Mouse (Mus musculus): ENCODE data around the gene St3gal6. TPM values are rescaled to one million over a fixed set of nuclear protein-coding genes. Genes with fewer than 3 reads are reported as not detected.
"Not testable (repeated sequence)": the region's sequence is repeated elsewhere in the genome, so short reads cannot be mapped to it uniquely, and the experiment has no call there.

Gene St3gal6
- polyA plus RNA-seq, 1 experiment from 2014 or later: 6.4 TPM

- Histone ChIP-seq H3K4me3 (ENCODE audit: low read depth, low read length) (no peak overlapping the region), H3K27ac (ENCODE audit: low read depth, low read length) (no peak overlapping the region), H3K4me2 (ENCODE audit: low read depth) (no peak overlapping the region), H3K36me3 (ENCODE audit: control insufficient read depth, insufficient read depth, low read length) (peaks cover 5% of the 10 kb centered on the region), H3K9me3 (ENCODE audit: control insufficient read depth, low read length) (no peaks in the 10 kb centered on the region), H3K4me1 (ENCODE audit: control insufficient read depth, insufficient read depth, low read length) (no peaks in the 10 kb centered on the region), H3K27me3 (ENCODE audit: control insufficient read depth, insufficient read depth, low read length) (no peaks in the 10 kb centered on the region), H3K9ac (ENCODE audit: low read length) (no peak overlapping the region)
- DNase-seq (ENCODE audit: low spot score) (no peak), ATAC-seq (ENCODE audit: insufficient read depth, low FRiP score, low TSS enrichment) (no peak)
- WGBS: 88% methylated on average over 10 of the region's 10 CpGs
Measured at GRCm38 (mm10) chr16:58460386-58460785, 63.7 kb downstream of the St3gal6 start.

- not testable (repeated sequence) for H3K4me2 ChIP-seq (ENCODE audit: low read depth); ATAC-seq (ENCODE audit: insufficient read depth, low FRiP score, low TSS enrichment); H3K4me1 ChIP-seq (ENCODE audit: control insufficient read depth, insufficient read depth, low read length); H3K9ac ChIP-seq (ENCODE audit: low read length); H3K4me3 ChIP-seq (ENCODE audit: low read depth, low read length); H3K27me3 ChIP-seq (ENCODE audit: control insufficient read depth, insufficient read depth, low read length); H3K36me3 ChIP-seq (ENCODE audit: control insufficient read depth, insufficient read depth, low read length); DNase-seq (ENCODE audit: low spot score); H3K9me3 ChIP-seq (ENCODE audit: control insufficient read depth, low read length); H3K27ac ChIP-seq (ENCODE audit: low read depth, low read length)
- WGBS: 38% methylated on average over 3 of the region's 3 CpGs
Measured at GRCm38 (mm10) chr16:58459966-58460365, 64.1 kb downstream of the St3gal6 start.

- H3K4me3 ChIP-seq (ENCODE audit: low read depth, low read length): no peak overlapping the region
- WGBS: 85% methylated on average over 6 of the region's 6 CpGs
- no peaks in the 10 kb centered on the region for H3K27me3 ChIP-seq (ENCODE audit: control insufficient read depth, insufficient read depth, low read length)
- ATAC-seq (ENCODE audit: insufficient read depth, low FRiP score, low TSS enrichment) (no peak), DNase-seq (ENCODE audit: low spot score) (no peak)
- H3K9ac ChIP-seq (ENCODE audit: low read length): no peak overlapping the region
- H3K4me1 ChIP-seq (ENCODE audit: control insufficient read depth, insufficient read depth, low read length): no peaks in the 10 kb centered on the region
- no peak overlapping the region for H3K27ac ChIP-seq (ENCODE audit: low read depth, low read length)
- H3K36me3 ChIP-seq (ENCODE audit: control insufficient read depth, insufficient read depth, low read length): no peaks in the 10 kb centered on the region; the same call in 1 of the 2 replicates
- no peaks in the 10 kb centered on the region for H3K9me3 ChIP-seq (ENCODE audit: control insufficient read depth, low read length)
- no peak overlapping the region for H3K4me2 ChIP-seq (ENCODE audit: low read depth)
Measured at GRCm38 (mm10) chr16:58456991-58457390, 67.1 kb downstream of the St3gal6 start.

- no peak overlapping the region for H3K27ac ChIP-seq (ENCODE audit: low read depth, low read length)
- no peak overlapping the region for H3K9ac ChIP-seq (ENCODE audit: low read length)
- DNase-seq (ENCODE audit: low spot score) (no peak), ATAC-seq (ENCODE audit: insufficient read depth, low FRiP score, low TSS enrichment) (no peak)
- no peaks in the 10 kb centered on the region for H3K9me3 ChIP-seq (ENCODE audit: control insufficient read depth, low read length)
- no peaks in the 10 kb centered on the region; the same call in none of the 2 replicates for H3K36me3 ChIP-seq (ENCODE audit: control insufficient read depth, insufficient read depth, low read length)
- no peaks in the 10 kb centered on the region for H3K27me3 ChIP-seq (ENCODE audit: control insufficient read depth, insufficient read depth, low read length)
- no peak overlapping the region for H3K4me2 ChIP-seq (ENCODE audit: low read depth)
- no peaks in the 10 kb centered on the region for H3K4me1 ChIP-seq (ENCODE audit: control insufficient read depth, insufficient read depth, low read length)
- H3K4me3 ChIP-seq (ENCODE audit: low read depth, low read length): no peak overlapping the region
- 89% methylated on average over 5 of the region's 5 CpGs for WGBS
Measured at GRCm38 (mm10) chr16:58456445-58456844, 67.6 kb downstream of the St3gal6 start.

GRCm38 (mm10) chr16:58455118-58455517, 68.9 kb downstream of the St3gal6 start:
- Histone ChIP-seq H3K27me3 (ENCODE audit: control insufficient read depth, insufficient read depth, low read length) (no peaks in the 10 kb centered on the region), H3K4me2 (ENCODE audit: low read depth) (no peak overlapping the region), H3K9ac (ENCODE audit: low read length) (no peak overlapping the region), H3K27ac (ENCODE audit: low read depth, low read length) (no peak overlapping the region), H3K4me1 (ENCODE audit: control insufficient read depth, insufficient read depth, low read length) (no peaks in the 10 kb centered on the region), H3K4me3 (ENCODE audit: low read depth, low read length) (no peak overlapping the region), H3K36me3 (ENCODE audit: control insufficient read depth, insufficient read depth, low read length) (no peaks in the 10 kb centered on the region; the same call in none of the 2 replicates), H3K9me3 (ENCODE audit: control insufficient read depth, low read length) (no peaks in the 10 kb centered on the region)
- DNase-seq (ENCODE audit: low spot score) (no peak), ATAC-seq (ENCODE audit: insufficient read depth, low FRiP score, low TSS enrichment) (no peak)
- 90% methylated on average over 5 of the region's 5 CpGs for WGBS

- H3K36me3 ChIP-seq (ENCODE audit: control insufficient read depth, insufficient read depth, low read length): peaks cover 2% of the 10 kb centered on the region
- peak; percentile 57 for DNase-seq (ENCODE audit: low spot score)
Measured at GRCm38 (mm10) chr16:58454617-58455016, 69.4 kb downstream of the St3gal6 start.

GRCm38 (mm10) chr16:58453820-58454219, 70.2 kb downstream of the St3gal6 start:
- Histone ChIP-seq H3K4me1 (ENCODE audit: control insufficient read depth, insufficient read depth, low read length) (no peaks in the 10 kb centered on the region), H3K27ac (ENCODE audit: low read depth, low read length) (no peak overlapping the region), H3K9ac (ENCODE audit: low read length) (no peak overlapping the region), H3K27me3 (ENCODE audit: control insufficient read depth, insufficient read depth, low read length) (no peaks in the 10 kb centered on the region), H3K4me2 (ENCODE audit: low read depth) (no peak overlapping the region), H3K9me3 (ENCODE audit: control insufficient read depth, low read length) (no peaks in the 10 kb centered on the region), H3K36me3 (ENCODE audit: control insufficient read depth, insufficient read depth, low read length) (peaks cover 2% of the 10 kb centered on the region), H3K4me3 (ENCODE audit: low read depth, low read length) (no peak overlapping the region)
- no peak for DNase-seq (ENCODE audit: low spot score)
- ATAC-seq (ENCODE audit: insufficient read depth, low FRiP score, low TSS enrichment): no peak

More at GRCm38 (mm10) chr16:58454617-58455016, 69.4 kb downstream of the St3gal6 start:
- Histone ChIP-seq H3K9ac (ENCODE audit: low read length) (no peak overlapping the region), H3K4me1 (ENCODE audit: control insufficient read depth, insufficient read depth, low read length) (no peaks in the 10 kb centered on the region), H3K4me2 (ENCODE audit: low read depth) (no peak overlapping the region), H3K27me3 (ENCODE audit: control insufficient read depth, insufficient read depth, low read length) (no peaks in the 10 kb centered on the region), H3K9me3 (ENCODE audit: control insufficient read depth, low read length) (no peaks in the 10 kb centered on the region), H3K4me3 (ENCODE audit: low read depth, low read length) (no peak overlapping the region), H3K27ac (ENCODE audit: low read depth, low read length) (no peak overlapping the region)
- WGBS: 82% methylated on average over 8 of the region's 8 CpGs
- ATAC-seq (ENCODE audit: insufficient read depth, low FRiP score, low TSS enrichment): 0 out of 2 replicates have a peak, but pooled peaks have one; percentile 52

GRCm38 (mm10) chr16:58453138-58453537, 70.9 kb downstream of the St3gal6 start:
- Histone ChIP-seq H3K4me2 (ENCODE audit: low read depth) (no peak overlapping the region), H3K4me1 (ENCODE audit: control insufficient read depth, insufficient read depth, low read length) (no peaks in the 10 kb centered on the region), H3K36me3 (ENCODE audit: control insufficient read depth, insufficient read depth, low read length) (peaks cover 2% of the 10 kb centered on the region), H3K27me3 (ENCODE audit: control insufficient read depth, insufficient read depth, low read length) (no peaks in the 10 kb centered on the region), H3K9ac (ENCODE audit: low read length) (no peak overlapping the region), H3K9me3 (ENCODE audit: control insufficient read depth, low read length) (no peaks in the 10 kb centered on the region), H3K4me3 (ENCODE audit: low read depth, low read length) (no peak overlapping the region), H3K27ac (ENCODE audit: low read depth, low read length) (no peak overlapping the region)
- no peak for DNase-seq (ENCODE audit: low spot score)
- no peak for ATAC-seq (ENCODE audit: insufficient read depth, low FRiP score, low TSS enrichment)
- WGBS: 81% methylated on average over 3 of the region's 3 CpGs

GRCm38 (mm10) chr16:58451647-58452046, 72.4 kb downstream of the St3gal6 start:
- H3K4me2 ChIP-seq (ENCODE audit: low read depth): no peak overlapping the region
- no peaks in the 10 kb centered on the region for H3K4me1 ChIP-seq (ENCODE audit: control insufficient read depth, insufficient read depth, low read length)
- H3K9me3 ChIP-seq (ENCODE audit: control insufficient read depth, low read length): no peaks in the 10 kb centered on the region
- ATAC-seq (ENCODE audit: insufficient read depth, low FRiP score, low TSS enrichment): no peak
- H3K4me3 ChIP-seq (ENCODE audit: low read depth, low read length): no peak overlapping the region
- H3K9ac ChIP-seq (ENCODE audit: low read length): no peak overlapping the region
- WGBS: 96% methylated on average over 5 of the region's 5 CpGs
- no peak overlapping the region for H3K27ac ChIP-seq (ENCODE audit: low read depth, low read length)
- DNase-seq (ENCODE audit: low spot score): no peak
- no peaks in the 10 kb centered on the region for H3K27me3 ChIP-seq (ENCODE audit: control insufficient read depth, insufficient read depth, low read length)
- peaks cover 4% of the 10 kb centered on the region; the same call in 1 of the 2 replicates for H3K36me3 ChIP-seq (ENCODE audit: control insufficient read depth, insufficient read depth, low read length)
